Mouse (Mus musculus) NIH3T3 (cell line): Measurements from ENCODE around the gene Smarcb1.
A peak's percentile ranks its signal among the peaks of the same experiment; 100 is the strongest.

ENCODE experiments used
- DNase-seq: peaks from one replicate; pipeline ENCODE4 v3.0.0-alpha.2; 2012; ENCODE audit warnings: low read depth

Gene Smarcb1

GRCm38 (mm10) chr10:75921026-75921725, at the start of gene Smarcb1:
TSS of gene Smarcb1 (minus strand) at chr10:75921617.
- DNase-seq, result peak; percentile 99

- no peak for DNase-seq
These were observed 33.0 kb upstream of the Smarcb1 start, which contains the start of gene Gm5134 for GRCm38 (mm10) chr10:75954381-75954811. TSS of gene Gm5134 (plus strand) at chr10:75954514.

GRCm38 (mm10) chr10:75951424-75952050, 30.1 kb upstream of the Smarcb1 start:
- DNase-seq, result peak; percentile 82

- DNase-seq, result no peak
These were observed 29.4 kb upstream of the Smarcb1 start for GRCm38 (mm10) chr10:75950791-75951210.

GRCm38 (mm10) chr10:75949053-75950045, 27.9 kb upstream of the Smarcb1 start:
- DNase-seq, result no peak

- DNase-seq, result no peak
These were observed 26.7 kb upstream of the Smarcb1 start for GRCm38 (mm10) chr10:75948079-75948478.

GRCm38 (mm10) chr10:75945896-75946295, 24.5 kb upstream of the Smarcb1 start:
- no peak for DNase-seq

- no peak for DNase-seq
These were observed 23.8 kb upstream of the Smarcb1 start for GRCm38 (mm10) chr10:75945213-75945612.

GRCm38 (mm10) chr10:75944066-75944772, 22.8 kb upstream of the Smarcb1 start:
- peak; percentile 71 for DNase-seq

GRCm38 (mm10) chr10:75942736-75943477, 21.5 kb upstream of the Smarcb1 start, which contains the start of gene Vpreb3:
TSS of gene Vpreb3 (plus strand) at chr10:75943057.
- no peak for DNase-seq

GRCm38 (mm10) chr10:75941042-75941824, 19.8 kb upstream of the Smarcb1 start:
- DNase-seq, result no peak

- DNase-seq, result no peak
These were observed 19.1 kb upstream of the Smarcb1 start, which contains the start of gene Gm867 for GRCm38 (mm10) chr10:75940520-75940919. TSS of gene Gm867 (minus strand) at chr10:75940672.

- DNase-seq, result no peak
These were observed 18.2 kb upstream of the Smarcb1 start for GRCm38 (mm10) chr10:75939481-75940234.

GRCm38 (mm10) chr10:75937851-75938643, 16.6 kb upstream of the Smarcb1 start:
- DNase-seq, result peak; percentile 27

GRCm38 (mm10) chr10:75936909-75937667, 15.7 kb upstream of the Smarcb1 start:
- DNase-seq, result no peak

GRCm38 (mm10) chr10:75935680-75936541, 14.5 kb upstream of the Smarcb1 start, which contains the start of gene Mmp11:
TSS of gene Mmp11 (minus strand) at chr10:75936496.
- DNase-seq, result no peak
